Mouse (Mus musculus) heart, embryonic 15.5 days (tissue): ENCODE data around the gene Cep164. TPM values are rescaled to one million over a fixed set of nuclear protein-coding genes. Genes with fewer than 3 reads are reported as not detected.
A peak's percentile ranks its signal among the peaks of the same experiment; 100 is the strongest.

Experiments
- ATAC-seq: fragments of 200-750 bp; cut with Nextera tagmentation; replicated peaks from 2 replicates; pipeline ENCODE4 v1.8.0; 2017; ENCODE audit warnings: low read depth, moderate TSS enrichment; ENCODE audit not compliant: insufficient number of reproducible peaks, insufficient read depth, low FRiP score
- H3K27ac ChIP-seq: fragments of 300-500 bp; sonication (generic); 2 replicates; pipeline ENCODE4 v1.5.1; 2015; ENCODE audit warnings: mild to moderate bottlenecking, inconsistent platforms
- H3K27me3 ChIP-seq: fragments of 300-500 bp; sonication (generic); 2 replicates; pipeline ENCODE4 v1.6.1; 2015; ENCODE audit warnings: inconsistent platforms
- H3K36me3 ChIP-seq: fragments of 300-500 bp; sonication (generic); 2 replicates; pipeline ENCODE4 v1.6.1; 2015; ENCODE audit warnings: mild to moderate bottlenecking, inconsistent platforms
- H3K4me1 ChIP-seq: fragments of 300-500 bp; sonication (generic); replicated peaks from 2 replicates; pipeline ENCODE4 v1.6.1; 2015; ENCODE audit warnings: inconsistent platforms
- H3K4me2 ChIP-seq: fragments of 300-500 bp; sonication (generic); 2 replicates; pipeline ENCODE4 v1.6.1; 2015; ENCODE audit warnings: inconsistent platforms, mild to moderate bottlenecking, moderate library complexity
- H3K4me3 ChIP-seq: fragments of 300-500 bp; sonication (generic); 2 replicates; pipeline ENCODE4 v1.5.1; 2015; ENCODE audit warnings: mild to moderate bottlenecking, inconsistent platforms
- H3K9ac ChIP-seq: fragments of 300-500 bp; sonication (generic); 2 replicates; pipeline ENCODE4 v1.6.1; 2015; ENCODE audit warnings: mild to moderate bottlenecking, inconsistent platforms
- H3K9me3 ChIP-seq: fragments of 300-500 bp; sonication (generic); replicated peaks from 2 replicates; pipeline ENCODE4 v1.6.1; 2016; ENCODE audit warnings: inconsistent platforms
- WGBS: fragments of 180-500 bp; shearing (Covaris S2); methylation state at CpG from one replicate; pipeline ENCODE4 v1.1.7; 2015; ENCODE audit warnings: mixed read lengths; 5-methylcytosine and 5-hydroxymethylcytosine counted together
- polyA plus RNA-seq: library from polyadenylated mRNA; unstranded; fragments of >200 nt; fragmentation: Nextera tagmentation; extraction: Ambion mirVana; gene quantifications from 2 replicates; pipeline ENCODE4 v1.2.1, GENCODE M21; 2015

The Cep164 gene
- polyA plus RNA-seq, 1 experiment from 2014 or later = 12.4 TPM

- H3K4me2 ChIP-seq = peak overlapping the region; percentile 94
- H3K9me3 ChIP-seq = no peaks in the 10 kb centered on the region
- no peaks in the 10 kb centered on the region for H3K27me3 ChIP-seq
- no peak overlapping the region for H3K27ac ChIP-seq
- H3K36me3 ChIP-seq = no peaks in the 10 kb centered on the region
- H3K4me3 ChIP-seq = peak overlapping the region; percentile 69
- WGBS = 15% methylated on average over 4 of the region's 4 CpGs
- no peak overlapping the region for H3K9ac ChIP-seq
- H3K4me1 ChIP-seq = peaks cover 29% of the 10 kb centered on the region
- no peak for ATAC-seq
These were observed 9.6 kb upstream of the Cep164 start for GRCm38 (mm10) chr9:45838069-45838433.

GRCm38 (mm10) chr9:45833461-45833860 is 5.0 kb upstream of the Cep164 start:
- Histone ChIP-seq H3K9ac (no peak overlapping the region), H3K9me3 (peaks cover 6% of the 10 kb centered on the region; the same call in 1 of the 2 replicates), H3K4me3 (no peak overlapping the region), H3K27ac (no peak overlapping the region), H3K4me2 (no peak overlapping the region), H3K4me1 (no peaks in the 10 kb centered on the region; the same call in 1 of the 2 replicates), H3K36me3 (no peaks in the 10 kb centered on the region), H3K27me3 (no peaks in the 10 kb centered on the region)
- 77% methylated on average over 2 of the region's 2 CpGs for WGBS
- ATAC-seq = no peak

GRCm38 (mm10) chr9:45832898-45833297 is 4.4 kb upstream of the Cep164 start:
- H3K9me3 ChIP-seq = peaks cover 6% of the 10 kb centered on the region; the same call in 1 of the 2 replicates
- H3K27ac ChIP-seq = no peak overlapping the region
- H3K9ac ChIP-seq = no peak overlapping the region
- no peaks in the 10 kb centered on the region for H3K27me3 ChIP-seq
- no peaks in the 10 kb centered on the region; the same call in 1 of the 2 replicates for H3K4me1 ChIP-seq
- ATAC-seq = no peak
- no peaks in the 10 kb centered on the region for H3K36me3 ChIP-seq
- no peak overlapping the region for H3K4me3 ChIP-seq
- no peak overlapping the region for H3K4me2 ChIP-seq
- WGBS = 89% methylated on average over 2 of the region's 2 CpGs

- H3K4me1 ChIP-seq = peaks cover 6% of the 10 kb centered on the region
- H3K9ac ChIP-seq = no peak overlapping the region
- H3K4me3 ChIP-seq = peak overlapping the region; percentile 85
- no peaks in the 10 kb centered on the region for H3K27me3 ChIP-seq
- no peaks in the 10 kb centered on the region for H3K36me3 ChIP-seq
- no peak for ATAC-seq
- H3K27ac ChIP-seq = no peak overlapping the region
- peak overlapping the region; percentile 82 for H3K4me2 ChIP-seq
- peaks cover 6% of the 10 kb centered on the region; the same call in 1 of the 2 replicates for H3K9me3 ChIP-seq
- 34% methylated on average over 10 of the region's 10 CpGs for WGBS
These were observed 616 bp upstream of the Cep164 start for GRCm38 (mm10) chr9:45829107-45829506.

GRCm38 (mm10) chr9:45827663-45828290 is 714 bp downstream of the Cep164 start:
- ATAC-seq = peak; percentile 51
- H3K27me3 ChIP-seq = no peaks in the 10 kb centered on the region
- peak overlapping the region; percentile 82 for H3K27ac ChIP-seq
- WGBS = 7% methylated on average over 23 of the region's 23 CpGs
- H3K4me1 ChIP-seq = peaks cover 6% of the 10 kb centered on the region
- H3K4me2 ChIP-seq = peak overlapping the region; percentile 82
- H3K9ac ChIP-seq = peak overlapping the region; percentile 66
- H3K36me3 ChIP-seq = no peaks in the 10 kb centered on the region
- peak overlapping the region; percentile 85 for H3K4me3 ChIP-seq
- peaks cover 6% of the 10 kb centered on the region; the same call in 1 of the 2 replicates for H3K9me3 ChIP-seq

- peaks cover 12% of the 10 kb centered on the region for H3K4me1 ChIP-seq
- no peaks in the 10 kb centered on the region for H3K9me3 ChIP-seq
- H3K36me3 ChIP-seq = peaks cover 15% of the 10 kb centered on the region
- no peak for ATAC-seq
- H3K4me2 ChIP-seq = no peak overlapping the region
- no peak overlapping the region for H3K4me3 ChIP-seq
- H3K27ac ChIP-seq = no peak overlapping the region
- no peak overlapping the region for H3K9ac ChIP-seq
- WGBS = 74% methylated on average over 9 of the region's 9 CpGs
- no peaks in the 10 kb centered on the region for H3K27me3 ChIP-seq
These were observed 10.0 kb downstream of the Cep164 start for GRCm38 (mm10) chr9:45818406-45819011.

GRCm38 (mm10) chr9:45815525-45815924 is 13.0 kb downstream of the Cep164 start:
- Histone ChIP-seq H3K4me2 (no peak overlapping the region), H3K27ac (peak overlapping the region; percentile 27; the same call in 1 of the 2 replicates), H3K4me3 (no peak overlapping the region), H3K9ac (no peak overlapping the region), H3K36me3 (peaks cover 15% of the 10 kb centered on the region), H3K27me3 (no peaks in the 10 kb centered on the region), H3K4me1 (peaks cover 16% of the 10 kb centered on the region), H3K9me3 (no peaks in the 10 kb centered on the region)
- ATAC-seq = no peak
- WGBS = 81% methylated on average over 10 of the region's 10 CpGs

GRCm38 (mm10) chr9:45815113-45815512 is 13.4 kb downstream of the Cep164 start:
- Histone ChIP-seq H3K9me3 (no peaks in the 10 kb centered on the region), H3K27ac (peak overlapping the region; percentile 27; the same call in 1 of the 2 replicates), H3K4me3 (no peak overlapping the region), H3K4me2 (no peak overlapping the region), H3K36me3 (peaks cover 15% of the 10 kb centered on the region), H3K27me3 (no peaks in the 10 kb centered on the region), H3K9ac (no peak overlapping the region), H3K4me1 (peaks cover 15% of the 10 kb centered on the region)
- WGBS = 73% methylated on average over 9 of the region's 9 CpGs
- ATAC-seq = no peak

GRCm38 (mm10) chr9:45811946-45812345 is 16.5 kb downstream of the Cep164 start:
- Histone ChIP-seq H3K4me3 (no peak overlapping the region), H3K4me2 (no peak overlapping the region), H3K9me3 (no peaks in the 10 kb centered on the region), H3K27ac (no peak overlapping the region), H3K9ac (no peak overlapping the region), H3K4me1 (peaks cover 8% of the 10 kb centered on the region; the same call in 1 of the 2 replicates), H3K27me3 (no peaks in the 10 kb centered on the region), H3K36me3 (peaks cover 6% of the 10 kb centered on the region)
- no peak for ATAC-seq
- 45% methylated on average over 5 of the region's 5 CpGs for WGBS

GRCm38 (mm10) chr9:45807761-45808160 is 20.7 kb downstream of the Cep164 start:
- Histone ChIP-seq H3K4me3 (no peak overlapping the region), H3K9me3 (no peaks in the 10 kb centered on the region), H3K4me1 (0 out of 2 replicates have a peak, but pooled peaks cover 4% of the 10 kb centered on the region), H3K27ac (no peak overlapping the region), H3K27me3 (no peaks in the 10 kb centered on the region), H3K36me3 (0 out of 2 replicates have a peak, but pooled peaks cover 8% of the 10 kb centered on the region), H3K9ac (no peak overlapping the region), H3K4me2 (no peak overlapping the region)
- WGBS = 78% methylated on average over 8 of the region's 8 CpGs
- no peak for ATAC-seq

- no peaks in the 10 kb centered on the region for H3K27me3 ChIP-seq
- ATAC-seq = no peak
- 88% methylated on average over 11 of the region's 11 CpGs for WGBS
- H3K9ac ChIP-seq = no peak overlapping the region
- H3K27ac ChIP-seq = no peak overlapping the region
- no peaks in the 10 kb centered on the region for H3K9me3 ChIP-seq
- no peak overlapping the region for H3K4me3 ChIP-seq
- no peak overlapping the region for H3K4me2 ChIP-seq
- H3K36me3 ChIP-seq = peaks cover 8% of the 10 kb centered on the region; the same call in 1 of the 2 replicates
- H3K4me1 ChIP-seq = 0 out of 2 replicates have a peak, but pooled peaks cover 4% of the 10 kb centered on the region
These were observed 21.2 kb downstream of the Cep164 start for GRCm38 (mm10) chr9:45807337-45807736.
